Mouse (Mus musculus): Measurements from ENCODE around the gene Usp7. TPM values are rescaled to one million over a fixed set of nuclear protein-coding genes. Genes with fewer than 3 reads are reported as not detected.
A peak's percentile ranks its signal among the peaks of the same experiment; 100 is the strongest.
"Not testable (repeated sequence)": the region's sequence is repeated elsewhere in the genome, so short reads cannot be mapped to it uniquely, and the experiment has no call there.

Usp7 gene
- polyA plus RNA-seq, 1 experiment from 2014 or later = 17.1 TPM

DNA sequence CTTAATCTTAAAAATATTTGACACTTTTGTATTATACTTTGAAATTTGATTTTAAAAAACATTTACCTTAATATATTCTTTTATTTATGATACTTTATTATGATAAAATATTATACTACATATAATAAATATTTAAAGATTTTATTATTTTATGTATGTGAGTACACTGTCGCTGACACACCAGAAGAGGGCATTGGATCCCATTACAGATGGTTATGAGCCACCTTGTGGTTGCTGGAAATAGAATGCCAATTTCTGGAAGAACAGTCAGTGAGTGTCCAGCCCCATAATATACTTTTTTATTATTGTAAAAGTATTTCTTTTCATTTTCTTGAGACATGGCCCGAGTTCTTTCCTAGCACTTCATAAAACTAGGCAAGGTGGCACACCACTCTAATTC is 10.4 kb downstream of the Usp7 start:
- no peaks in the 10 kb centered on the region for H3K9me3 ChIP-seq (replicated peaks)
- 89% methylated on average over 2 of the region's 2 CpGs for WGBS
- no peak for ATAC-seq (ENCODE audit: insufficient number of reproducible peaks, low FRiP score)

DNA sequence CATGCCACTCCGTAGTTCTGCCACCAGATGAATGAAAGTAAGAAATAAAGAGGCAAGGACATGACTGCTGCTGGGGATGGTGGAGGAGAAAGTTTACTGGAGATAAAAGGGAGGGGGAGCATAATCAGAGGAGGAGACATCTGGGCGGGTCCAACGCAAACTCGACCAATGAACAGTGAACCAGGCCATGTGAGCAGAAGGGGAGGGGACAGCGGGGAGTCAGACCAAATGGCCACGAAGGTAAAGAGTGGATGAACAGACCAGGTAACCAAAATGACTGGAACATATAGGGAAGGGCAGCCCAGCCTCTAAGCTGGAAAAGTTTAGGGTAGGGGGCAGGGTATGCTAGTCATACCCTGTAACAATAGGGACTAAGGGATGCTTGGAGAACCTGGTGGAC is 10.9 kb downstream of the Usp7 start:
- WGBS = 55% methylated on average over 6 of the region's 6 CpGs
- no peak overlapping the region for H3K9ac ChIP-seq
- H3K36me3 ChIP-seq = no peaks in the 10 kb centered on the region
- H3K4me1 ChIP-seq (replicated peaks) = 0 out of 2 replicates have a peak, but pooled peaks cover 2% of the 10 kb centered on the region
- H3K9me3 ChIP-seq (replicated peaks) = no peaks in the 10 kb centered on the region
- no peaks in the 10 kb centered on the region for H3K27me3 ChIP-seq (replicated peaks)
- ATAC-seq (ENCODE audit: insufficient number of reproducible peaks, low FRiP score) = no peak
- H3K4me2 ChIP-seq = no peak overlapping the region
- H3K4me3 ChIP-seq = no peak overlapping the region
- H3K27ac ChIP-seq (ENCODE audit: poor library complexity, severe bottlenecking) = no peak overlapping the region

More for the DNA sequence above, 10.4 kb downstream of the Usp7 start:
- H3K27ac ChIP-seq (ENCODE audit: poor library complexity, severe bottlenecking) = no peak overlapping the region
- H3K9ac ChIP-seq = no peak overlapping the region
- 0 out of 2 replicates have a peak, but pooled peaks cover 2% of the 10 kb centered on the region for H3K4me1 ChIP-seq (replicated peaks)
- no peaks in the 10 kb centered on the region for H3K36me3 ChIP-seq
- no peak overlapping the region for H3K4me2 ChIP-seq
- no peaks in the 10 kb centered on the region for H3K27me3 ChIP-seq (replicated peaks)
- no peak overlapping the region for H3K4me3 ChIP-seq

DNA sequence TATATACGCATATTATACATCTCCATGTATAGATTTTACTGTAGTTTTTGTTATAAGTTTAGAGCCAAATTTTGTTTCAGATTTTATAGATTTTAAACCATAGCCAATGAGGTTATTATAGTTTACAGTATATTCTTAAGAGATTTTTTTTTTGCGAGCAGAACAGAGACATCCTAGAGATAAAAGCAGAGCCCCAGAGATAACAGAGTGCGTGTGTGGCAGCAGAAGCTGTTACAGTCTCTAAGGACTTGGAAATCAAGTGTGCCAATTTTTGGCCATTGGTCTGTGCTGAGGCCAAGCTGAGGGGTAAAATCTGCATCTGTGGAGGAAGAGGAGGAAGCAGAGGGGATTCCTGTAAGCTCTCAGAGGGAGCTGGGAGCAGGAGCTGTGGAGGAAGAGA is 11.9 kb downstream of the Usp7 start:
- ATAC-seq (ENCODE audit: insufficient number of reproducible peaks, low FRiP score) = no peak
- no peaks in the 10 kb centered on the region for H3K9me3 ChIP-seq (replicated peaks)
- H3K36me3 ChIP-seq = no peaks in the 10 kb centered on the region
- 46% methylated on average over 3 of the region's 3 CpGs for whole genome bisulfite sequencing
- no peak overlapping the region for H3K4me2 ChIP-seq
- no peaks in the 10 kb centered on the region for H3K27me3 ChIP-seq (replicated peaks)
- H3K27ac ChIP-seq (ENCODE audit: poor library complexity, severe bottlenecking) = no peak overlapping the region
- H3K4me1 ChIP-seq (replicated peaks) = 0 out of 2 replicates have a peak, but pooled peaks cover 2% of the 10 kb centered on the region
- no peak overlapping the region for H3K9ac ChIP-seq
- H3K4me3 ChIP-seq = no peak overlapping the region

DNA sequence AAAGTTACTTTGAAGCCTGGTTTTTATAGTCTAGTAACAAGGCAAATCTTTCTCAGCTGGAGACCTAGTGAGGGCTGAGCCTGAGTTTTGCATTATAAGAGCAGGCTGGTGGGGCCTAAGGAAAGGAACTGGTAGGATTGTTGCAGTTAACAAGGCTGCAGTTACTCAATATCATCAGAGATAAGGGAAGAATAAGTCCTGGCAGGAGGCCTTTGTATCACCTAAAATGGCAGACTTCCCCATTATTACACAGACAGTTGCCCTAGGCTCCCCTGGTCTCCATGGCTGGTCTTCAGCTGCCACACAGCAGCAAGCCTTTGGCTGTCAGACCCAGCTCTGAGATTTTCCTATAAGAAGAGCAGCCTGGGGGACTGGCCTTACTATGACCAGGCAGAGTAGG is 13.4 kb downstream of the Usp7 start:
- Histone ChIP-seq H3K4me3 (no peak overlapping the region), H3K36me3 (no peaks in the 10 kb centered on the region), H3K4me1 (replicated peaks) (0 out of 2 replicates have a peak, but pooled peaks cover 2% of the 10 kb centered on the region), H3K27ac (ENCODE audit: poor library complexity, severe bottlenecking) (no peak overlapping the region), H3K9ac (no peak overlapping the region), H3K9me3 (replicated peaks) (no peaks in the 10 kb centered on the region), H3K27me3 (replicated peaks) (no peaks in the 10 kb centered on the region), H3K4me2 (no peak overlapping the region)
- ATAC-seq (ENCODE audit: insufficient number of reproducible peaks, low FRiP score) = no peak

DNA sequence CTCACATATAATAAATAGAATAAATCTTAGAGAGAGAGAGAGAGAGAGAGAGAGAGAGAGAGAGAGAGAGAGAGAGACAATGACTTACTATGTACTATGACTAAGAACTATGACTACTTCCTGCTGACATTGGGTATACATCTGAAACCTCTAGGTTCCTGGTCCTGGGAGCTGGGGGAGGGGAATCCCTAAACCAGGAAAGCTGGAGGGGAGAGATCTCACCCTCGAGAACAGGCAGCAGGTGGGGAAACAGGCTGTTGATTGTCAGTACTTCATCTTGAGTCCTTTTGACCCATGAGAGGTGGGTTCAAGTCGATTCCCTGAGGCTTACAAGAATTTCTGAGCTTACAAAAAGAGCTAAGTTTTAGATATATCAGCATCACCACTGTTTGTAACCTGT is 14.9 kb downstream of the Usp7 start:
- 58% methylated on average over 2 of the region's 2 CpGs for WGBS
- ATAC-seq (ENCODE audit: insufficient number of reproducible peaks, low FRiP score) = no peak

DNA sequence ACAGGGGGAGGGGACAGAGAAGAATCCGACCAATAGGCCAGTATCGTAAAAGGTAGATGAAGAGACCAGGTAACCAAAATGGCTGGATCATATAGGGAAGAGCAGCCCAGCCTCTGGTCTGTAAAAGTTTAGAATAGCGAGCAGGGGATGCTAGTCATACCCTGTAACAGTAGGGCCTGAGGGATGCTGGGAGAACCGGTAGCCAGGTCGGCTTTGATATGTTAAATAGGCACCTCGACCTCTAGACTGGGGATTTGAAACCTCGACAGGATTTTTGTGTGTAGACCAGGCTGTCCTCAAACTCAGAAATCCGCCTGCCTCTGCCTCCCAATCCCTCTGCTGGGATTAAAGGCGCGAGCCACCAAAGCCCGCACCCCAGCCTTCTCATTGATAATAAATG is 15.5 kb downstream of the Usp7 start:
- Histone ChIP-seq H3K27me3 (replicated peaks) (no peaks in the 10 kb centered on the region), H3K9ac (no peak overlapping the region), H3K4me3 (no peak overlapping the region), H3K4me2 (no peak overlapping the region), H3K27ac (ENCODE audit: poor library complexity, severe bottlenecking) (no peak overlapping the region), H3K36me3 (no peaks in the 10 kb centered on the region), H3K4me1 (replicated peaks) (0 out of 2 replicates have a peak, but pooled peaks cover 2% of the 10 kb centered on the region), H3K9me3 (replicated peaks) (no peaks in the 10 kb centered on the region)
- no peak for ATAC-seq (ENCODE audit: insufficient number of reproducible peaks, low FRiP score)
- 82% methylated on average over 11 of the region's 11 CpGs for WGBS

More for the DNA sequence above, 14.9 kb downstream of the Usp7 start:
- Histone ChIP-seq H3K9ac (no peak overlapping the region), H3K27ac (ENCODE audit: poor library complexity, severe bottlenecking) (no peak overlapping the region), H3K36me3 (no peaks in the 10 kb centered on the region), H3K4me1 (replicated peaks) (0 out of 2 replicates have a peak, but pooled peaks cover 2% of the 10 kb centered on the region), H3K4me3 (no peak overlapping the region), H3K4me2 (no peak overlapping the region), H3K9me3 (replicated peaks) (no peaks in the 10 kb centered on the region), H3K27me3 (replicated peaks) (no peaks in the 10 kb centered on the region)

DNA sequence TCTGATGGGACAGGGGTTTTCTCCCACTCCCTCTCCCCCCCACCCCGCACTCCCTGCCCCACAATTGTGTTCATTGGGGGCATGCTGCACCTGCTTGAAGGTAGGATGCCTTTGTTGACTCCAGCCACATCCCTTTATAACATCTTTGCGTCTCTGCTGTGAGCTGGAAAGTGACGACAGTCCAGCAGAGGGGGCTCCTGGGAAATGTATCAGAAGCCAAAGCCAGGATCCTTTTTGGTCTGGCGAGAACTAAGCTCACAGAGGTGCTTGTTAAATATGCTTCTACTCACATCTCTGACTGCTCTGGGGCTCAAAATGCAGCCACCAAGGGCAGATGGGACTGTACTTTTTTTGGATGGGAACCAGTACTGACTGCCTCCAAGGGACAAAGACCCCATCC is 21.0 kb downstream of the Usp7 start:
- no peaks in the 10 kb centered on the region for H3K9me3 ChIP-seq (replicated peaks)
- no peak for ATAC-seq (ENCODE audit: insufficient number of reproducible peaks, low FRiP score)
- H3K27ac ChIP-seq (ENCODE audit: poor library complexity, severe bottlenecking) = no peak overlapping the region
- no peak overlapping the region for H3K4me3 ChIP-seq
- no peaks in the 10 kb centered on the region for H3K36me3 ChIP-seq
- H3K27me3 ChIP-seq (replicated peaks) = 0 out of 2 replicates have a peak, but pooled peaks cover 4% of the 10 kb centered on the region
- no peak overlapping the region for H3K9ac ChIP-seq
- no peaks in the 10 kb centered on the region for H3K4me1 ChIP-seq (replicated peaks)
- no peak overlapping the region for H3K4me2 ChIP-seq
- 41% methylated on average over 4 of the region's 4 CpGs for WGBS

DNA sequence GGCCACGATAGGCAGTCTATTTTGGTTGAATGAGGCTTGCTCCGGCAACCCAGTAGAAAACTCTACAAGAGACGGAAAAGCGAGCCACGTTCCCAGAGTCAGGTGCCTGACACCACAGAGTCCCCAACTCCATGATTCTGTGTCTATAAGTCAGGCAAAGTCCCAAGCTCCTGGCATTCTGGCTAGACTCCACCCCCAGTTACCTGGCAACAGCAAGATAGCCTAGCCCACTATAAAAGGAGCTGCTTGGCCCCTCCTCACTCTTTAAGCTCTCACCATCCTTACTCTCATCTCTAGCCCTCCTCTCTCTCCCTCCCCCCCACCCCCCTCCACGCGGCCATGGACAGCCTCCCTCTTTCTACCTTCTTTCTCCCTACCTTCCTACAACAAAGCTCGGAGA is 21.8 kb downstream of the Usp7 start:
- not testable (repeated sequence) for H3K27ac ChIP-seq (ENCODE audit: poor library complexity, severe bottlenecking); ATAC-seq (ENCODE audit: insufficient number of reproducible peaks, low FRiP score); H3K36me3 ChIP-seq; H3K4me3 ChIP-seq; H3K4me1 ChIP-seq (replicated peaks); H3K27me3 ChIP-seq (replicated peaks); H3K9ac ChIP-seq; H3K9me3 ChIP-seq (replicated peaks); H3K4me2 ChIP-seq
- WGBS = 42% methylated on average over 8 of the region's 8 CpGs

DNA sequence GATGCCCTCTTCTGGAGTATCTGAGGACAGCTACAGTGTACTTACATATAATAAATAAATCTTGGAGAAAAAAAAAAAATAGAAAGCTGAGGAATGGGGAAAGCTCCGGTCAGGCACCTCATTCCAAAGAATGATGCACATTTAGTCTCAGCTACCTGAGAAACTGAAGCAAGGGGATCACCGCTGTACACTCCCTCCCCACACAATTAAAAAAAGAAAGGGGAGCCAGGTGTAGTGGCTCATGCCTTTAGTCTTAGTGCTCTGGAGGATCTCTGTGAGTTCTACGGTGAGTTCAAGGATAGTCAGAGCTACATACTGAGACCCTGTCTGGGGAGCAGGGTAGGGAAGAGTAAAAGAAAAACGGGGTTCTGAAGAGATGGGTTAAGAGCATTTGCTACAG is 22.6 kb downstream of the Usp7 start:
- no peak overlapping the region for H3K4me2 ChIP-seq
- 0 out of 2 replicates have a peak, but pooled peaks cover 4% of the 10 kb centered on the region for H3K27me3 ChIP-seq (replicated peaks)
- no peaks in the 10 kb centered on the region for H3K4me1 ChIP-seq (replicated peaks)
- no peak overlapping the region for H3K9ac ChIP-seq
- H3K9me3 ChIP-seq (replicated peaks) = no peaks in the 10 kb centered on the region
- H3K36me3 ChIP-seq = no peaks in the 10 kb centered on the region
- no peak overlapping the region for H3K27ac ChIP-seq (ENCODE audit: poor library complexity, severe bottlenecking)
- H3K4me3 ChIP-seq = no peak overlapping the region
- no peak; the same call in 1 of the 2 replicates for ATAC-seq (ENCODE audit: insufficient number of reproducible peaks, low FRiP score)
- 46% methylated on average over 4 of the region's 4 CpGs for WGBS

DNA sequence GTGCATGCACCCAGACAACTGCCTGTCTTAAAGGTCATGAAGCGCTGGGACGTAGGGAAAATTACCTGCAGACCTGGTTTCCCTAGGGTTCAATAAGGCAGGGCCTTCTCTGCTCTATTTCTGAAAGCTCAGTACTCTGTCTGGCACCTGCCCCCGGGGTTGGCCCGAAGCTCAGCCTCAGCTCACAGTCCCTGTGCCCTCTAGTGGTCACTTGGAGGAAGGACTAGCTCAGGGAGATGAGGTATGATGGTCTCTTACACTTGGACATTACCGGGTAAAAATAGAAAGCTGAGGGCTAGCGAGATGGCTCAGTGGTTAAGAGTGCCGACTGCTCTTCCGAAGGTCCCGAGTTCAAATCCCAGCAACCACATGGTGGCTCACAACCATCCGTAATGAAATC is 23.0 kb downstream of the Usp7 start:
- H3K4me3 ChIP-seq = no peak overlapping the region
- 0 out of 2 replicates have a peak, but pooled peaks cover 4% of the 10 kb centered on the region for H3K27me3 ChIP-seq (replicated peaks)
- H3K36me3 ChIP-seq = no peaks in the 10 kb centered on the region
- no peaks in the 10 kb centered on the region for H3K4me1 ChIP-seq (replicated peaks)
- H3K27ac ChIP-seq (ENCODE audit: poor library complexity, severe bottlenecking) = no peak overlapping the region
- H3K9ac ChIP-seq = no peak overlapping the region
- no peaks in the 10 kb centered on the region for H3K9me3 ChIP-seq (replicated peaks)
- peak; percentile 75 for ATAC-seq (ENCODE audit: insufficient number of reproducible peaks, low FRiP score)
- no peak overlapping the region for H3K4me2 ChIP-seq
- 11% methylated on average over 10 of the region's 10 CpGs for WGBS

DNA sequence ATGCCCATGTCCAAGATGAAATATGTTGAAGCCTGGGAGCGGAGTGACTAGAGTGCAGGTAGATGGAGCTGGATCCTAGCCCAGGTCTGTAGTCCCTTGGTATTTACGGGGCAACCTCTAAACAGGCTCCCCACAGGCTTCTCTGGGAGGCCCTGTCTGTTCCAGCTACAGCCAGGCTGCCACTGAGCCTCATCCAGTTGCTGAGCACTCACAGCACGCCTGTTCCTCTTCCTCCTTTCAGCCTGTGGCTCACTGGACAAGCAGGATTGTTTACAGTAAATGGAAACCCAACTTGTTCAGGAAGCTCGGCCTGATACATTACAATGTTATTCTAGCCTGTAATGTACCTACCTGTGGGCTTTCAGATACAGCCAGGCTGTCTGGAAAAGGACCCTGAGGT is 23.5 kb downstream of the Usp7 start:
- 0 out of 2 replicates have a peak, but pooled peaks cover 4% of the 10 kb centered on the region for H3K27me3 ChIP-seq (replicated peaks)
- H3K4me2 ChIP-seq = no peak overlapping the region
- 75% methylated on average over 4 of the region's 4 CpGs for WGBS
- H3K4me3 ChIP-seq = no peak overlapping the region
- no peaks in the 10 kb centered on the region for H3K36me3 ChIP-seq
- ATAC-seq (ENCODE audit: insufficient number of reproducible peaks, low FRiP score) = no peak
- no peak overlapping the region for H3K9ac ChIP-seq
- no peak overlapping the region for H3K27ac ChIP-seq (ENCODE audit: poor library complexity, severe bottlenecking)
- no peaks in the 10 kb centered on the region for H3K9me3 ChIP-seq (replicated peaks)
- no peaks in the 10 kb centered on the region for H3K4me1 ChIP-seq (replicated peaks)

DNA sequence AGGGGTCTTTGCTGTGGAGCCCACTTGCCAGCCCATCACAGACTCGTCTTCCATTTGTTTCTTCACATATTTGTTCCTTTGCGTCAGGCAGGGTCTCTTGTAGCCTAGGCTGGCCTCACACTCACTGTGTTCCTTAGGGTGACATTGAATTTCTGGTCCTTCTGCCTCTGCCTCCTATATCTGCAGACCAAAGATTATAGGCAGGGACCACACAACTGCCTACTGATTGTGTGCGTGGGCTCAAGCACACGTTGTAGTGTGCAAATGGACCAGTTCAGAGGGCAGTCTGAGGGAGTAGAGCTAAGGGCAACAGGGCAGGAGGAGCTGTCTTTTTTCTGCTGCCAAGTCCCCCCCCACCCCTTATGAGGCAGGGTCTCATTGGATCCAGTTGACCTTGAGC is 24.0 kb downstream of the Usp7 start:
- no peak overlapping the region for H3K4me3 ChIP-seq
- 77% methylated on average over 4 of the region's 4 CpGs for WGBS

More for the DNA sequence above, 24.0 kb downstream of the Usp7 start:
- H3K27ac ChIP-seq (ENCODE audit: poor library complexity, severe bottlenecking) = no peak overlapping the region
- no peak overlapping the region for H3K4me2 ChIP-seq
- no peaks in the 10 kb centered on the region for H3K9me3 ChIP-seq (replicated peaks)
- H3K36me3 ChIP-seq = no peaks in the 10 kb centered on the region
- ATAC-seq (ENCODE audit: insufficient number of reproducible peaks, low FRiP score) = no peak
- no peaks in the 10 kb centered on the region for H3K4me1 ChIP-seq (replicated peaks)
- 0 out of 2 replicates have a peak, but pooled peaks cover 4% of the 10 kb centered on the region for H3K27me3 ChIP-seq (replicated peaks)
- H3K9ac ChIP-seq = no peak overlapping the region
